In the genomic region with DNA sequence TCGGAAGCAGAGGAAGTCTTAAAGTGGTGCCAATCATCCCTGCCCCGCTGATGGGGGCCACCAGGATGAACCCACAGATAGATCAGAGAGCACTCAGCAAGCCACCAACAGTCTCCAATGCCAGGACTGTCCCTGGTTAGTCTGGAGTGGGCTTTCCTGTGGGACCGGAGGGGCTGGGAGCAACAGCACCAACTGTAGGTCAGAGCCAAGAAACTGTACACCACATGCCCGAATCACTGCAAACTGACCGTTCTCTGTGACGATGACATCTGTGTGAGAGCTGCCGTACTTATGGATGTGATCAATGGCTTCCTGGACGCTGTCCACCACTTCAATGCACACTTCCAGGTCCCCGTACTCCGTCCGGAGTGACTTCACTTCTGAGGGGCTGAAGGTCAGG, we compare ENCODE assay signal across 27 mouse cellular contexts. TPM values are rescaled to one million over a fixed set of nuclear protein-coding genes. Genes with fewer than 3 reads are reported as not detected.
DNase-seq lines count a peak whose midpoint lies in the region; ATAC-seq and TF ChIP-seq lines count a peak whose summit lies in the region.
"Had no signal": no experiment of that assay in that cellular context is flagged by ENCODE, and none has a peak within 500 bp of the region (broad histone marks: within the 10 kb centered on the region; RNA-seq: fewer than 3 reads in every experiment).

No protein-coding gene starts in this region.

- 85% methylated on average over 11 of the region's 11 CpGs for WGBS in liver, embryonic 12.5 days (ENCODE audit: insufficient replicate concordance)
- 68% methylated on average over 11 of the region's 11 CpGs for WGBS in intestine, embryonic 15.5 days
- WGBS in intestine, embryonic 16.5 days: 58% methylated on average over 11 of the region's 11 CpGs
- 64% methylated on average over 11 of the region's 11 CpGs for WGBS in stomach, embryonic 15.5 days
- 94% methylated on average over 11 of the region's 11 CpGs for WGBS in midbrain, postnatal 0 days

- no peaks in the 10 kb centered on the region for H3K27me3 ChIP-seq in liver, embryonic 12.5 days (replicated peaks)
- no peaks in the 10 kb centered on the region for H3K27me3 ChIP-seq in intestine, embryonic 15.5 days (replicated peaks)
- no peaks in the 10 kb centered on the region for H3K27me3 ChIP-seq in intestine, embryonic 16.5 days (replicated peaks; ENCODE audit: control insufficient read depth, insufficient read depth, low read length)
- no peaks in the 10 kb centered on the region for H3K27me3 ChIP-seq in stomach, embryonic 15.5 days (replicated peaks)
- no peaks in the 10 kb centered on the region for H3K27me3 ChIP-seq in midbrain, postnatal 0 days (ENCODE audit: insufficient read depth, low read length)
- H3K27me3 ChIP-seq: embryonic facial prominence, embryonic 12.5 days; heart, embryonic 15.5 days; limb, embryonic 13.5 days; midbrain, embryonic 15.5 days had no signal

- ATAC-seq in liver, embryonic 12.5 days: no peak
- ATAC-seq in intestine, embryonic 15.5 days: no peak
- ATAC-seq in intestine, embryonic 16.5 days: no peak
- no peak for ATAC-seq in stomach, embryonic 15.5 days (ENCODE audit: insufficient read depth, low FRiP score, low read depth)
- ATAC-seq in frontal cortex, adult (ENCODE audit: low TSS enrichment): no peak
- no peak for ATAC-seq in midbrain, postnatal 0 days (ENCODE audit: low FRiP score)
- ATAC-seq: forebrain, embryonic 16.5 days; hindbrain, embryonic 16.5 days; midbrain, embryonic 15.5 days had no signal

- no peak overlapping the region for H3K4me3 ChIP-seq in liver, embryonic 12.5 days
- no peak overlapping the region for H3K4me3 ChIP-seq in intestine, embryonic 15.5 days (replicated peaks)
- no peak overlapping the region for H3K4me3 ChIP-seq in intestine, embryonic 16.5 days (ENCODE audit: low read length)
- H3K4me3 ChIP-seq in stomach, embryonic 15.5 days (replicated peaks): no peak overlapping the region
- no peak overlapping the region for H3K4me3 ChIP-seq in midbrain, postnatal 0 days (ENCODE audit: low read depth, low read length)
- H3K4me3 ChIP-seq: embryonic facial prominence, embryonic 12.5 days; heart, embryonic 10.5 days; heart, embryonic 15.5 days; layer of hippocampus, adult 2 months; left cerebral cortex, adult 2 months; limb, embryonic 13.5 days; midbrain, embryonic 10.5 days; midbrain, embryonic 15.5 days had no signal

- no peaks in the 10 kb centered on the region for H3K9me3 ChIP-seq in liver, embryonic 12.5 days (replicated peaks)
- H3K9me3 ChIP-seq in intestine, embryonic 15.5 days: no peaks in the 10 kb centered on the region
- H3K9me3 ChIP-seq in intestine, embryonic 16.5 days (ENCODE audit: control insufficient read depth, low read length): no peaks in the 10 kb centered on the region
- no peaks in the 10 kb centered on the region for H3K9me3 ChIP-seq in stomach, embryonic 15.5 days
- H3K9me3 ChIP-seq in midbrain, postnatal 0 days (ENCODE audit: low read length): no peaks in the 10 kb centered on the region
- H3K9me3 ChIP-seq: embryonic facial prominence, embryonic 12.5 days; heart, embryonic 15.5 days; limb, embryonic 13.5 days; midbrain, embryonic 10.5 days; midbrain, embryonic 15.5 days had no signal

- peaks cover 89% of the 10 kb centered on the region for H3K36me3 ChIP-seq in liver, embryonic 12.5 days
- H3K36me3 ChIP-seq in intestine, embryonic 15.5 days: peaks cover 44% of the 10 kb centered on the region
- peaks cover 26% of the 10 kb centered on the region for H3K36me3 ChIP-seq in intestine, embryonic 16.5 days (ENCODE audit: control insufficient read depth, insufficient read depth, low read length)
- peaks cover 45% of the 10 kb centered on the region for H3K36me3 ChIP-seq in stomach, embryonic 15.5 days
- peaks cover 60% of the 10 kb centered on the region for H3K36me3 ChIP-seq in midbrain, postnatal 0 days (ENCODE audit: insufficient read depth, low read length)

- H3K9ac ChIP-seq in liver, embryonic 12.5 days: no peak overlapping the region
- H3K9ac ChIP-seq in intestine, embryonic 15.5 days: no peak overlapping the region
- H3K9ac ChIP-seq in intestine, embryonic 16.5 days (ENCODE audit: low read depth, low read length): no peak overlapping the region
- no peak overlapping the region; the same call in 1 of the 2 replicates for H3K9ac ChIP-seq in stomach, embryonic 15.5 days
- no peak overlapping the region for H3K9ac ChIP-seq in midbrain, postnatal 0 days (replicated peaks; ENCODE audit: low read length, poor library complexity, severe bottlenecking)
- H3K9ac ChIP-seq: embryonic facial prominence, embryonic 12.5 days; heart, embryonic 15.5 days; limb, embryonic 13.5 days; midbrain, embryonic 15.5 days had no signal

- no peak overlapping the region for H3K4me2 ChIP-seq in liver, embryonic 12.5 days
- no peak overlapping the region for H3K4me2 ChIP-seq in intestine, embryonic 15.5 days (replicated peaks)
- H3K4me2 ChIP-seq in intestine, embryonic 16.5 days (ENCODE audit: low read depth, low read length): no peak overlapping the region
- no peak overlapping the region for H3K4me2 ChIP-seq in stomach, embryonic 15.5 days
- H3K4me2 ChIP-seq in midbrain, postnatal 0 days (ENCODE audit: low read depth, low read length, poor library complexity, severe bottlenecking): no peak overlapping the region
- H3K4me2 ChIP-seq: embryonic facial prominence, embryonic 12.5 days; heart, embryonic 15.5 days; limb, embryonic 13.5 days; midbrain, embryonic 15.5 days had no signal

- no peak for DNase-seq in liver
- DNase-seq in midbrain, postnatal 0 days (ENCODE audit: low spot score): no peak
- DNase-seq: adrenal gland, postnatal 25 days; B cell, adult 2 months; cerebellum, adult 11-12 months; embryo, embryonic 11 days; gastrocnemius, postnatal 14 days; heart, adult 11 months; kidney, adult 11 months; kidney, postnatal 36 days; lung, adult 18-20 months; right cerebral cortex, postnatal 25 days had no signal

- TF ChIP-seq CTCF in midbrain, postnatal 0 days (IDR thresholded peaks at IDR 0.05): no peak

- H3K4me1 ChIP-seq in liver, embryonic 12.5 days: peaks cover 40% of the 10 kb centered on the region
- peaks cover 9% of the 10 kb centered on the region; the same call in 1 of the 2 replicates for H3K4me1 ChIP-seq in intestine, embryonic 15.5 days (replicated peaks)
- peaks cover 12% of the 10 kb centered on the region; the same call in 1 of the 2 replicates for H3K4me1 ChIP-seq in intestine, embryonic 16.5 days (ENCODE audit: control insufficient read depth, insufficient read depth, low read length)
- 0 out of 2 replicates have a peak, but pooled peaks cover 3% of the 10 kb centered on the region for H3K4me1 ChIP-seq in stomach, embryonic 15.5 days
- no peaks in the 10 kb centered on the region for H3K4me1 ChIP-seq in midbrain, postnatal 0 days (ENCODE audit: insufficient read depth, low read length)
- H3K4me1 ChIP-seq: embryonic facial prominence, embryonic 12.5 days; midbrain, embryonic 15.5 days had no signal

- H3K27ac ChIP-seq in liver, embryonic 12.5 days: peak overlapping the region; percentile 83
- H3K27ac ChIP-seq in intestine, embryonic 15.5 days: peak overlapping the region; percentile 70; the same call in 1 of the 2 replicates
- H3K27ac ChIP-seq in intestine, embryonic 16.5 days (ENCODE audit: low read length): peak overlapping the region; percentile 66
- peak overlapping the region; percentile 32; the same call in 1 of the 2 replicates for H3K27ac ChIP-seq in stomach, embryonic 15.5 days
- H3K27ac ChIP-seq in midbrain, postnatal 0 days (ENCODE audit: low read depth, low read length): no peak overlapping the region
- H3K27ac ChIP-seq: embryonic facial prominence, embryonic 12.5 days; heart, embryonic 10.5 days; layer of hippocampus, adult 2 months; left cerebral cortex, adult 2 months; limb, embryonic 13.5 days; midbrain, embryonic 10.5 days; midbrain, embryonic 15.5 days had no signal

RNA-seq across cellular contexts. Expression of gene Aldh18a1, which starts 33.9 kb away (rescaled TPM):
- 67.4 and 68.8 TPM in 2 replicates for polyA plus RNA-seq in liver, embryonic 12.5 days (2016; fragmentation: Nextera tagmentation; extraction: Ambion mirVana)
- 211 and 228 TPM in 2 replicates for polyA plus RNA-seq in intestine, embryonic 15.5 days (2015; fragmentation: Nextera tagmentation; extraction: Ambion mirVana)
- 299 and 355 TPM in 2 replicates for polyA plus RNA-seq in intestine, embryonic 16.5 days (2015; fragmentation: Nextera tagmentation; extraction: Ambion mirVana)
- polyA plus RNA-seq in stomach, embryonic 15.5 days (2015; fragmentation: Nextera tagmentation; extraction: Ambion mirVana): 99.9 and 120 TPM in 2 replicates
- 67.4 and 73.6 TPM in 2 replicates for total RNA-seq in midbrain, postnatal 0 days (2014; rRNA removed)
- 28.9 and 31.4 TPM in 2 replicates for polyA plus RNA-seq in midbrain, postnatal 0 days (2015; fragmentation: Nextera tagmentation; extraction: Ambion mirVana)

RNA-seq across cellular contexts. Expression of gene Sorbs1, which starts 40.8 kb away (rescaled TPM):
- 34.3 and 35.1 TPM in 2 replicates for polyA plus RNA-seq in liver, embryonic 12.5 days (2016; fragmentation: Nextera tagmentation; extraction: Ambion mirVana)
- polyA plus RNA-seq in intestine, embryonic 15.5 days (2015; fragmentation: Nextera tagmentation; extraction: Ambion mirVana): 72.1 and 76.3 TPM in 2 replicates
- polyA plus RNA-seq in intestine, embryonic 16.5 days (2015; fragmentation: Nextera tagmentation; extraction: Ambion mirVana): 80.0 and 84.3 TPM in 2 replicates
- 78.2 and 81.0 TPM in 2 replicates for polyA plus RNA-seq in stomach, embryonic 15.5 days (2015; fragmentation: Nextera tagmentation; extraction: Ambion mirVana)
- 53.1 and 74.1 TPM in 2 replicates for total RNA-seq in midbrain, postnatal 0 days (2014; rRNA removed)
- 55.6 and 60.4 TPM in 2 replicates for polyA plus RNA-seq in midbrain, postnatal 0 days (2015; fragmentation: Nextera tagmentation; extraction: Ambion mirVana)

RNA-seq across cellular contexts. Expression of gene Tctn3, which starts 57.7 kb away (rescaled TPM):
- polyA plus RNA-seq in liver, embryonic 12.5 days (2016; fragmentation: Nextera tagmentation; extraction: Ambion mirVana): 3.6 and 3.9 TPM in 2 replicates
- 9.8 and 10.5 TPM in 2 replicates for polyA plus RNA-seq in intestine, embryonic 15.5 days (2015; fragmentation: Nextera tagmentation; extraction: Ambion mirVana)
- 10.6 and 11.7 TPM in 2 replicates for polyA plus RNA-seq in intestine, embryonic 16.5 days (2015; fragmentation: Nextera tagmentation; extraction: Ambion mirVana)
- polyA plus RNA-seq in stomach, embryonic 15.5 days (2015; fragmentation: Nextera tagmentation; extraction: Ambion mirVana): 7.7 and 10.5 TPM in 2 replicates
- 28.7 and 35.5 TPM in 2 replicates for total RNA-seq in midbrain, postnatal 0 days (2014; rRNA removed)
- polyA plus RNA-seq in midbrain, postnatal 0 days (2015; fragmentation: Nextera tagmentation; extraction: Ambion mirVana): 15.9 and 16.0 TPM in 2 replicates

RNA-seq across cellular contexts. Expression of gene Entpd1, which starts 57.8 kb away (rescaled TPM):
- polyA plus RNA-seq in liver, embryonic 12.5 days (2016; fragmentation: Nextera tagmentation; extraction: Ambion mirVana): 2.6 TPM in 2 replicates
- polyA plus RNA-seq in intestine, embryonic 15.5 days (2015; fragmentation: Nextera tagmentation; extraction: Ambion mirVana): 7.0 and 7.8 TPM in 2 replicates
- polyA plus RNA-seq in intestine, embryonic 16.5 days (2015; fragmentation: Nextera tagmentation; extraction: Ambion mirVana): 7.5 and 7.6 TPM in 2 replicates
- polyA plus RNA-seq in stomach, embryonic 15.5 days (2015; fragmentation: Nextera tagmentation; extraction: Ambion mirVana): 10.3 and 10.9 TPM in 2 replicates
- 9.6 and 13.3 TPM in 2 replicates for total RNA-seq in midbrain, postnatal 0 days (2014; rRNA removed)
- 6.9 and 7.3 TPM in 2 replicates for polyA plus RNA-seq in midbrain, postnatal 0 days (2015; fragmentation: Nextera tagmentation; extraction: Ambion mirVana)
